Mouse (Mus musculus): ENCODE measurements around the gene Egln1. TPM values are rescaled to one million over a fixed set of nuclear protein-coding genes. Genes with fewer than 3 reads are reported as not detected.

The Egln1 gene
- polyA plus RNA-seq, 1 experiment: 4.2 TPM

DNA sequence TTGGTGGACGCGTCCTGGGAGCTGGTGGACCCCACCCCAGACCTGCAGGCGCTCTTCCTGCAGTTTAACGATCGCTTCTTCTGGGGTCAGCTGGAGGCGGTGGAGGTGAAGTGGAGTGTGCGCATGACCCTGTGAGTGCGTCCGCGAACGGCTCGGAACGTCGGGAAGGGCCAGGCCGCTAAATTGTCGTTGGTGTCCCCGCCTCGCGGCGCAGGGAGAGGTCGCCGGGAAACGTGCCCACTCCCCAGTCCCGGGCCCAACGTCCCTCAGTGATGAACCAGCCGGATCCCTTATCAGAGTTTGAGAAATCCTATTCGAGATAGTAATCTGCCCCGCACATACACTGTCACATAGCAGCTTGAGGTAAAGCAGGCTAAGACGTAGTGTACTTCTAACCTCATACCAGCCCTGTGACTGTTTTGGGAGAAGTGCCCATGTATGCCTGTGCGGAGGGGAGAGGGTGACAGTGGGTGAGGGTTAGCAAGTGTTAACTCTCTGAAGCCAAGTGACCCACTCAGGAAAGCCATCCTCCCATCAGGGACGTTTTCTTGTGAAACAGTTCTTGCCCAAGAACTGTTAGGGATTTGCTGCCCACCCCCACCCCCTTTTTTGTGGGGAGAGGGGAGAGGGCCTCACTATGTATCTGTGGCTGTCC is 50.7 kb downstream of the Egln1 start:
- no peaks in the 10 kb centered on the region for H3K27me3 ChIP-seq (ENCODE audit: control insufficient read depth, insufficient read depth, low read length)
- H3K27ac ChIP-seq (ENCODE audit: control insufficient read depth, insufficient read depth, low read depth, low read length): peak overlapping the region; percentile 91
- TF ChIP-seq POLR2A (IDR thresholded peaks at IDR 0.05; ENCODE audit: control insufficient read depth, low read depth, low read length): peak; percentile 60; the same call in 1 of the 2 replicates
- no peak for TF ChIP-seq CTCF (IDR thresholded peaks at IDR 0.05; ENCODE audit: control insufficient read depth, insufficient read depth, insufficient replicate concordance, low read depth, low read length)
- H3K4me3 ChIP-seq (ENCODE audit: control insufficient read depth, low read depth, low read length): peak overlapping the region; percentile 85
- H3K36me3 ChIP-seq (ENCODE audit: control insufficient read depth, insufficient read depth, low read length): peaks cover 6% of the 10 kb centered on the region; the same call in 1 of the 2 replicates
- H3K4me1 ChIP-seq (ENCODE audit: control insufficient read depth, insufficient read depth, low read length): peaks cover 20% of the 10 kb centered on the region

- Histone ChIP-seq H3K27me3 (ENCODE audit: control insufficient read depth, insufficient read depth, low read length) (no peaks in the 10 kb centered on the region), H3K36me3 (ENCODE audit: control insufficient read depth, insufficient read depth, low read length) (peaks cover 3% of the 10 kb centered on the region; the same call in 1 of the 2 replicates), H3K4me3 (ENCODE audit: control insufficient read depth, low read depth, low read length) (peak within 1 kb of the TSS; percentile 85), H3K4me1 (ENCODE audit: control insufficient read depth, insufficient read depth, low read length) (peaks cover 20% of the 10 kb centered on the region), H3K27ac (ENCODE audit: control insufficient read depth, insufficient read depth, low read depth, low read length) (peak within 1 kb of the TSS; percentile 97)
- TF ChIP-seq CTCF (IDR thresholded peaks at IDR 0.05; ENCODE audit: control insufficient read depth, insufficient read depth, insufficient replicate concordance, low read depth, low read length) (no peak), POLR2A (IDR thresholded peaks at IDR 0.05; ENCODE audit: control insufficient read depth, low read depth, low read length) (peak; percentile 89)
Measured at GRCm38 (mm10) chr8:124897386-124898250, 51.5 kb downstream of the Egln1 start, which contains the start of the genes Exoc8 and Sprtn. Gene Exoc8, minus strand, starts transcription at chr8:124897705. Gene Sprtn, plus strand, starts transcription at chr8:124897886.

DNA sequence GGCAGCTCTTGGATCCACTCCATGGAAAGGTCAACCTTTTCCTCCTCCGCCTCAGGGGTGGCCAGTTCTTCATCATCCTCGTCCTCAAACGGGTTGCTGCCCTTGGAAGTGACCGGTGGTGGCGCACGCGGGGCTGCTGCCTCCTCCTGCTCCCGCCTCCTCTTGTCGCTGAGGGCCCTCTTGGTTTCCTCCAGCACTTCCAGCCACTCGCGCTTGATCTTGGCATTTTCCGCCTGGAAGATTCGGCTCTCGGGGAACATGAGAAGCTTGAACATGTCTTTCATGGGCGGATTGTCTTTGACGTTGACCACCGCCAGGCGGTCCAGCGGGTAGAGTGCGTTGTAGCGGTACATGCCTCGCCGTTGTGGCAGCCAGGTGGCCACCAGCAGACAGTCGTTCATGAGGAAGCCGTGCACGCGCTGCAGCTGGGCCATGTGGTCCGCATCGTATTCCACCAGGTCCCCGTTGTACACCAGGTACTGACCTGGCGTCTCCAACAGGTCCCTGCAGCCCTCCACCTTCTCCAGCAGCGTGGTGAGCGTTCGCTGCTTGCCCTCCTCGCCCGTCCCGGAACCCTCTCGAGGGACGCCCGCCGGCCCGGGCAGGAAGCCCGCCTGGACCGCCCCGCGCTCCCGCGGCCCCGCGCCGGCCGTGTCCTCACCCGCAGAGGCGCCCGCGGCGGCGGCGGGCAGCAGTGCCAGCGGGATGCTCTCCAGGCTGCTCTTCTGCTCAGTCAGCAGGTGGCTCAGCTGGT is 52.3 kb downstream of the Egln1 start:
- Histone ChIP-seq H3K4me3 (ENCODE audit: control insufficient read depth, low read depth, low read length) (peak overlapping the region; percentile 85), H3K27ac (ENCODE audit: control insufficient read depth, insufficient read depth, low read depth, low read length) (peak overlapping the region; percentile 97), H3K4me1 (ENCODE audit: control insufficient read depth, insufficient read depth, low read length) (peaks cover 20% of the 10 kb centered on the region), H3K27me3 (ENCODE audit: control insufficient read depth, insufficient read depth, low read length) (no peaks in the 10 kb centered on the region), H3K36me3 (ENCODE audit: control insufficient read depth, insufficient read depth, low read length) (peaks cover 3% of the 10 kb centered on the region; the same call in 1 of the 2 replicates)
- TF ChIP-seq POLR2A (IDR thresholded peaks at IDR 0.05; ENCODE audit: control insufficient read depth, low read depth, low read length) (no peak), CTCF (IDR thresholded peaks at IDR 0.05; ENCODE audit: control insufficient read depth, insufficient read depth, insufficient replicate concordance, low read depth, low read length) (no peak; the same call in 1 of the 2 replicates)

GRCm38 (mm10) chr8:124896010-124896631 is 53.0 kb downstream of the Egln1 start:
- H3K36me3 ChIP-seq (ENCODE audit: control insufficient read depth, insufficient read depth, low read length): peaks cover 3% of the 10 kb centered on the region; the same call in 1 of the 2 replicates
- TF ChIP-seq CTCF (IDR thresholded peaks at IDR 0.05; ENCODE audit: control insufficient read depth, insufficient read depth, insufficient replicate concordance, low read depth, low read length) (no peak; the same call in 1 of the 2 replicates), POLR2A (IDR thresholded peaks at IDR 0.05; ENCODE audit: control insufficient read depth, low read depth, low read length) (no peak)
- H3K4me1 ChIP-seq (ENCODE audit: control insufficient read depth, insufficient read depth, low read length): peaks cover 20% of the 10 kb centered on the region
- H3K27me3 ChIP-seq (ENCODE audit: control insufficient read depth, insufficient read depth, low read length): no peaks in the 10 kb centered on the region
- peak overlapping the region; percentile 5; the same call in 1 of the 2 replicates for H3K27ac ChIP-seq (ENCODE audit: control insufficient read depth, insufficient read depth, low read depth, low read length)
- H3K4me3 ChIP-seq (ENCODE audit: control insufficient read depth, low read depth, low read length): peak overlapping the region; percentile 85

DNA sequence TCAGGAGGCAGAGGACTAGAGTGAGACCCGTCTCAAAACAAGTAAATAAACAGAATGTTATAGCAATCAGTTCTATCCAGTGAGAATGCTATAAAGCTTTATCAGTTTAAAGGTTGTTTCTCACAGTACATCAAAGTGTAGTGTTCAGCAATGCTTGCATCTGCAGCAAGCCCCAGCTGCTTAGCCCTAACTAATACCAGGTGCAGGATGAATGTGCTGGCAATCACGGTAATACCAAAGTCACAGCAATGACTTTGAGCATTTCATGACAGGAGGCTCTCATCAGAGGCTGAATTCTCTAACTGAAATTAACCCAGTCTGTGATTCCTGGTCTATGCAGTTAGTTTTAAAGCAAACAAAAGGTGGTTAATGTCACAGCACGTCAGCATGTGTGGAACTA is 56.5 kb downstream of the Egln1 start:
- H3K36me3 ChIP-seq (ENCODE audit: control insufficient read depth, insufficient read depth, low read length): peaks cover 3% of the 10 kb centered on the region; the same call in 1 of the 2 replicates
- H3K27me3 ChIP-seq (ENCODE audit: control insufficient read depth, insufficient read depth, low read length): no peaks in the 10 kb centered on the region
- H3K4me1 ChIP-seq (ENCODE audit: control insufficient read depth, insufficient read depth, low read length): peaks cover 17% of the 10 kb centered on the region
- H3K4me3 ChIP-seq (ENCODE audit: control insufficient read depth, low read depth, low read length): no peak overlapping the region
- no peak overlapping the region for H3K27ac ChIP-seq (ENCODE audit: control insufficient read depth, insufficient read depth, low read depth, low read length)
- TF ChIP-seq CTCF (IDR thresholded peaks at IDR 0.05; ENCODE audit: control insufficient read depth, insufficient read depth, insufficient replicate concordance, low read depth, low read length) (no peak), POLR2A (IDR thresholded peaks at IDR 0.05; ENCODE audit: control insufficient read depth, low read depth, low read length) (no peak)

GRCm38 (mm10) chr8:124888385-124888784 is 60.7 kb downstream of the Egln1 start:
- no peak overlapping the region for H3K27ac ChIP-seq (ENCODE audit: control insufficient read depth, insufficient read depth, low read depth, low read length)
- TF ChIP-seq POLR2A (IDR thresholded peaks at IDR 0.05; ENCODE audit: control insufficient read depth, low read depth, low read length) (no peak), CTCF (IDR thresholded peaks at IDR 0.05; ENCODE audit: control insufficient read depth, insufficient read depth, insufficient replicate concordance, low read depth, low read length) (no peak)
- H3K4me3 ChIP-seq (ENCODE audit: control insufficient read depth, low read depth, low read length): no peak overlapping the region
- H3K27me3 ChIP-seq (ENCODE audit: control insufficient read depth, insufficient read depth, low read length): no peaks in the 10 kb centered on the region
- no peaks in the 10 kb centered on the region for H3K4me1 ChIP-seq (ENCODE audit: control insufficient read depth, insufficient read depth, low read length)
- H3K36me3 ChIP-seq (ENCODE audit: control insufficient read depth, insufficient read depth, low read length): no peaks in the 10 kb centered on the region; the same call in none of the 2 replicates

Data from testis, adult 2 months (tissue).